Mouse (Mus musculus) splenic B cell, adult 2 months (primary cell): ENCODE data around the gene Acoxl.

Experiments used
- DNase-seq: peaks from one replicate; pipeline ENCODE4 v3.0.0-alpha.2; 2011; ENCODE audit warnings: low read depth, low spot score
- H3K27me3 ChIP-seq: 2 replicates; pipeline ENCODE4 v1.6.1; 2012; ENCODE audit warnings: mild to moderate bottlenecking, low read length, moderate library complexity, mixed read lengths; ENCODE audit not compliant: control insufficient read depth, poor library complexity, insufficient read depth, severe bottlenecking
- H3K36me3 ChIP-seq: 2 replicates; pipeline ENCODE4 v1.6.1; 2012; ENCODE audit warnings: mild to moderate bottlenecking, low read length, moderate library complexity, mixed read lengths; ENCODE audit not compliant: control insufficient read depth, poor library complexity, insufficient read depth, severe bottlenecking

Acoxl gene

GRCm38 (mm10) chr2:128020039-128020907 lies 181.6 kb downstream of the Acoxl start:
- no peak for DNase-seq

GRCm38 (mm10) chr2:128020908-128021193 lies 182.2 kb downstream of the Acoxl start:
- DNase-seq = no peak
- H3K36me3 ChIP-seq = no peaks in the 10 kb centered on the region
- H3K27me3 ChIP-seq = no peaks in the 10 kb centered on the region

More at GRCm38 (mm10) chr2:128020039-128020907, 181.6 kb downstream of the Acoxl start:
- Histone ChIP-seq H3K36me3 (no peaks in the 10 kb centered on the region), H3K27me3 (no peaks in the 10 kb centered on the region)

GRCm38 (mm10) chr2:128023855-128024254 lies 185.2 kb downstream of the Acoxl start:
- no peaks in the 10 kb centered on the region for H3K27me3 ChIP-seq
- no peak for DNase-seq
- no peaks in the 10 kb centered on the region for H3K36me3 ChIP-seq

- Histone ChIP-seq H3K36me3 (no peaks in the 10 kb centered on the region), H3K27me3 (no peaks in the 10 kb centered on the region)
- DNase-seq = no peak
Observed at GRCm38 (mm10) chr2:128027696-128028095, 189.0 kb downstream of the Acoxl start.

GRCm38 (mm10) chr2:128029968-128030367 lies 191.3 kb downstream of the Acoxl start:
- Histone ChIP-seq H3K36me3 (no peaks in the 10 kb centered on the region), H3K27me3 (no peaks in the 10 kb centered on the region)
- DNase-seq = no peak

- Histone ChIP-seq H3K27me3 (no peaks in the 10 kb centered on the region), H3K36me3 (no peaks in the 10 kb centered on the region)
- DNase-seq = no peak
Observed at GRCm38 (mm10) chr2:128032111-128032510, 193.4 kb downstream of the Acoxl start.

- H3K27me3 ChIP-seq = no peaks in the 10 kb centered on the region
- DNase-seq = no peak
- H3K36me3 ChIP-seq = no peaks in the 10 kb centered on the region
Observed at GRCm38 (mm10) chr2:128033503-128033902, 194.8 kb downstream of the Acoxl start.

- DNase-seq = no peak
- Histone ChIP-seq H3K27me3 (no peaks in the 10 kb centered on the region), H3K36me3 (no peaks in the 10 kb centered on the region)
Observed at GRCm38 (mm10) chr2:128034066-128034665, 195.5 kb downstream of the Acoxl start.

GRCm38 (mm10) chr2:128038259-128038890 lies 199.7 kb downstream of the Acoxl start:
- Histone ChIP-seq H3K36me3 (no peaks in the 10 kb centered on the region), H3K27me3 (no peaks in the 10 kb centered on the region)
- DNase-seq = no peak

- Histone ChIP-seq H3K36me3 (no peaks in the 10 kb centered on the region), H3K27me3 (no peaks in the 10 kb centered on the region)
- DNase-seq = peak; percentile 54
Observed at GRCm38 (mm10) chr2:128041066-128041750, 202.5 kb downstream of the Acoxl start.

- H3K27me3 ChIP-seq = no peaks in the 10 kb centered on the region
- no peaks in the 10 kb centered on the region for H3K36me3 ChIP-seq
- DNase-seq = no peak
Observed at GRCm38 (mm10) chr2:128046454-128046853, 207.8 kb downstream of the Acoxl start.

GRCm38 (mm10) chr2:128054905-128055304 lies 216.2 kb downstream of the Acoxl start:
- no peak for DNase-seq
- Histone ChIP-seq H3K36me3 (no peaks in the 10 kb centered on the region), H3K27me3 (no peaks in the 10 kb centered on the region)

GRCm38 (mm10) chr2:128057872-128058271 lies 219.2 kb downstream of the Acoxl start:
- DNase-seq = peak; percentile 30
- Histone ChIP-seq H3K36me3 (no peaks in the 10 kb centered on the region), H3K27me3 (no peaks in the 10 kb centered on the region)

GRCm38 (mm10) chr2:128058627-128059026 lies 220.0 kb downstream of the Acoxl start:
- DNase-seq = no peak
- Histone ChIP-seq H3K27me3 (no peaks in the 10 kb centered on the region; the same call in 1 of the 2 replicates), H3K36me3 (no peaks in the 10 kb centered on the region)

GRCm38 (mm10) chr2:128060213-128060612 lies 221.5 kb downstream of the Acoxl start:
- H3K36me3 ChIP-seq = no peaks in the 10 kb centered on the region
- no peaks in the 10 kb centered on the region; the same call in 1 of the 2 replicates for H3K27me3 ChIP-seq
- DNase-seq = no peak
